Mouse (Mus musculus): ENCODE data around the gene Rph3a. TPM values are rescaled to one million over a fixed set of nuclear protein-coding genes. Genes with fewer than 3 reads are reported as not detected.

Gene Rph3a
- polyA plus RNA-seq (2012; ENCODE audit: insufficient read depth, insufficient read length, low replicate concordance, missing spikeins): not detected in 2 replicates

DNA sequence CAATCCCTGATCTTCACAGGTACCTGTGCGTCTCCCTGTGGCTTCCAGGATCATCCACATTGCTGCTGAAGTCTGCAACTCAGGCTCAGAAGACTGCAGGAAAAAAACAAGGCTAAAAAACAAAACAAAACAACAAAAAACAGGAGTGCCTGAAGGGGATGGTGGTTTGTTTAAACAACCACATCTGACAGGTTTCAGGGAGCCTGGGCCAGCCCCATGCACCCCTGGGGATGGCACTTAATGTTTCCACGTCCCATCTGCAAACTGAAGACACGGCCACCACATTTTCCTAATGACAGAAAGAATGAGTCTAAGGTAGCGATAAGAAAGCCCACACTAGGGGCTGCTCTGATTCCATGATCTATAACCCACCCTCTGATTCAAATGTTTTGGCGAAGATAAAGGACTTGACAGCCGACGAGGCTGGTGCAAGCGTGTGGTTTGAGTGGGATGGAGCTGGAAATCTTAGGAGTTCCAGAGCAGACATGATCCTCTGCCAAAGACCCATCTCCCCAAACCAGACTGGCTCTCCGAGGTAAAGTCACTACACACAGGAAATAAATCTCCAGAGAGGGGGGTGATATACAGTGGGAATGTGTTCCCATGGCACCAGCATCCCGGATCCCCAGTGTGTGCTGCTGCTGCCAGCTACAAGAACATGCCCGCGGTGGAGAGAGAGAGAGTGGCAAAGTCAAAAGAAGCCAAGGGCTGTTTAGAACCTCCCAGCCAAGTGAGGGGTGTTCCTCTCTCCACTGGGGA is at the start of gene Rph3a:
Gene Rph3a, minus strand, starts transcription at position 282 of the 759 bp plus-strand sequence.
- 48% methylated on average over 12 of the region's 12 CpGs for WGBS
- TF ChIP-seq POLR2A (IDR thresholded peaks at IDR 0.05; ENCODE audit: insufficient read depth, low read depth, low read length) (no peak), CTCF (IDR thresholded peaks at IDR 0.05; ENCODE audit: insufficient read depth, low read depth, low read length) (no peak)
- H3K4me3 ChIP-seq (ENCODE audit: insufficient read depth, low read depth, low read length): peak within 1 kb of the TSS; percentile 28
- peaks cover 31% of the 10 kb centered on the region for H3K4me1 ChIP-seq (ENCODE audit: control insufficient read depth, insufficient read depth, low read length)
- no peak within 1 kb of the TSS for H3K27ac ChIP-seq (ENCODE audit: insufficient read depth, low read depth, low read length)

DNA sequence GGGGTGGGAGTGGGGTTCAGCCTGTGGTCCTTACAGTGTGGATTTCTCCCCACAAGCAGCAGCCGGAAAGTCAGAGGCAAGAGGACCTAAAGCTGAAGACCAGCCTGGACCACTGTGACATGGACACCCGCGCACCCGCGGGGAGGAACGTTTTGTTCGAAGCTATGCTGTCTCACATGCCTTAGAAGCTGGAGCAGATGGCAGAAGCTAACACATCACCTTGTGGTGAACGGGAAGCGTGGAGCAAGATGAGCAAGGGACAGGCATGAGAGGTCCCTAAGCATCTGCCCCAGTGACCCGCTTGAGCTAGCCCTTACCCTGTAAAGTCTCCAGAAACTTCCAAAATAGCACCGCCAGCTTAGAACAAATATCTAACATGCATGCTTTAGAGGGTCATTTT is 48.4 kb upstream of the Rph3a start:
- Histone ChIP-seq H3K4me3 (ENCODE audit: insufficient read depth, low read depth, low read length) (no peak overlapping the region), H3K4me1 (ENCODE audit: control insufficient read depth, insufficient read depth, low read length) (peaks cover 7% of the 10 kb centered on the region; the same call in 1 of the 2 replicates), H3K27ac (ENCODE audit: insufficient read depth, low read depth, low read length) (no peak overlapping the region)
- no peak for TF ChIP-seq POLR2A (IDR thresholded peaks at IDR 0.05; ENCODE audit: insufficient read depth, low read depth, low read length)
- TF ChIP-seq CTCF (IDR thresholded peaks at IDR 0.05; ENCODE audit: insufficient read depth, low read depth, low read length): no peak
- 81% methylated on average over 11 of the region's 11 CpGs for WGBS

GRCm38 (mm10) chr5:121053886-121054285 is 44.0 kb upstream of the Rph3a start:
- TF ChIP-seq POLR2A (IDR thresholded peaks at IDR 0.05; ENCODE audit: insufficient read depth, low read depth, low read length) (no peak), CTCF (IDR thresholded peaks at IDR 0.05; ENCODE audit: insufficient read depth, low read depth, low read length) (no peak)
- no peak overlapping the region for H3K4me3 ChIP-seq (ENCODE audit: insufficient read depth, low read depth, low read length)
- H3K4me1 ChIP-seq (ENCODE audit: control insufficient read depth, insufficient read depth, low read length): peaks cover 5% of the 10 kb centered on the region; the same call in 1 of the 2 replicates
- H3K27ac ChIP-seq (ENCODE audit: insufficient read depth, low read depth, low read length): no peak overlapping the region
- 69% methylated on average over 9 of the region's 9 CpGs for WGBS

- H3K27ac ChIP-seq (ENCODE audit: insufficient read depth, low read depth, low read length): no peak overlapping the region
- no peak overlapping the region for H3K4me3 ChIP-seq (ENCODE audit: insufficient read depth, low read depth, low read length)
- TF ChIP-seq POLR2A (IDR thresholded peaks at IDR 0.05; ENCODE audit: insufficient read depth, low read depth, low read length) (no peak), CTCF (IDR thresholded peaks at IDR 0.05; ENCODE audit: insufficient read depth, low read depth, low read length) (no peak)
- H3K4me1 ChIP-seq (ENCODE audit: control insufficient read depth, insufficient read depth, low read length): peaks cover 3% of the 10 kb centered on the region; the same call in 1 of the 2 replicates
- WGBS: 72% methylated on average over 9 of the region's 9 CpGs
Measured at GRCm38 (mm10) chr5:121041791-121042190, 31.9 kb upstream of the Rph3a start.

DNA sequence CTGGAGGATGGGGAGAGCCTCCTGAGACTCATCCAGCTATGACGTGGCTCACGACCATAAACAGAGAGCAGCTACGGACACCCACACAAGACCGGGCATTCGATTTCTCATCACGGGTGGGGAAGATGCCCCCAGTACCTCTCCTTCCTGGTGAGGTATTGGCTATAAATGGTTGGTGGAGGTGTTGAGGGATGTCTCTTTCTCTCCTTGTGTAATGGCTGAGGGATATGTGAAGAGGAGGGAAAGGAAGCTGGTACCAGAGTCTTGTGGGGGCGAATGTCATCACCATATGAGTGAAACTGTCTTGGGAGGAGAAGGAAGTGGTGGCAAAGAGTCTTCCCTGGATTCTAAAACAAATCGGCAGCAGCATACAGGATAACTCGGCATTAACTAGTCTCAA is 29.6 kb upstream of the Rph3a start:
- H3K27ac ChIP-seq (ENCODE audit: insufficient read depth, low read depth, low read length): no peak overlapping the region
- H3K4me1 ChIP-seq (ENCODE audit: control insufficient read depth, insufficient read depth, low read length): peaks cover under 1% of the 10 kb centered on the region; the same call in 1 of the 2 replicates
- TF ChIP-seq CTCF (IDR thresholded peaks at IDR 0.05; ENCODE audit: insufficient read depth, low read depth, low read length) (no peak), POLR2A (IDR thresholded peaks at IDR 0.05; ENCODE audit: insufficient read depth, low read depth, low read length) (no peak)
- no peak overlapping the region for H3K4me3 ChIP-seq (ENCODE audit: insufficient read depth, low read depth, low read length)
- WGBS: 82% methylated on average over 9 of the region's 9 CpGs

DNA sequence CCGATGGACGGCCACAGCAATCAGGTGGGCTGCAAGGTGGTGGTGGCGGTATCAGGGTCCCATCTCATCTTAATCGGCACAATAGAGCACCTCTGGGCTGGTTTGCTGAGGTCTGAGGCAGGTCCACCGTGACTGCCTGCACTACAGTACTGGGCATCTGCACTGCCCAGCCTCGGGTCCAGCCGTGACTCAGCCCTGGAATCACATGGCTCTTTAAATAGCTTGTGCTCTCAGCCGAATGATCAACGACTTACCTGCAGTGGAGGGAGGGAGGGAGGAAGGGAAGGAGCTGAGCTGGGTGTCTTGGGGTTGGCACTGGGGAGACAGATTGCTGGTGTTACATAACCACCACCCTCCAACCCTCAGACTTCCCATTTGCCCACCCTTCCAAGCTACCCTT is 20.3 kb upstream of the Rph3a start:
- WGBS: 76% methylated on average over 9 of the region's 9 CpGs
- H3K4me1 ChIP-seq (ENCODE audit: control insufficient read depth, insufficient read depth, low read length): peaks cover 7% of the 10 kb centered on the region; the same call in 1 of the 2 replicates

DNA sequence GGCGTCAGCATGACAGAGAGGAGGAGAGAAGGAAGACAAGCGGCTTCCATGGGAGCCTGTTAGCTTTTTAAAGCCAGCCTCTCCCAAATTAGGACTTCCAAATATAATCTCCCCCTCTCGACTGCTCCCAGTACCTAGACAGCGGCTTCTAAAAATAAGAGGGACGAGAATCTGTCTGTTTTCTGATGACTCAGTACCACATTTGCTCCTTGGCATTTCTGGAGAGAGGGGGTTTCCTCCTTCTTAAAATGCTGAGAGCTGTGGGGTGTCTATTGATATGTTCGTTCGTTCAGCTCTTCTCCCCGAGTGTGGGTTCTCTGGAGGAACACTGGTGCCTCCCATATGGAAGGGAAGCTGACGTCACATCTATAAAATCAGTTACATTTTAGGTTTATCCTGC is 9.6 kb upstream of the Rph3a start:
- 24% methylated on average over 9 of the region's 9 CpGs for WGBS
- TF ChIP-seq CTCF (IDR thresholded peaks at IDR 0.05; ENCODE audit: insufficient read depth, low read depth, low read length) (no peak), POLR2A (IDR thresholded peaks at IDR 0.05; ENCODE audit: insufficient read depth, low read depth, low read length) (no peak)
- Histone ChIP-seq H3K27ac (ENCODE audit: insufficient read depth, low read depth, low read length) (no peak overlapping the region), H3K4me1 (ENCODE audit: control insufficient read depth, insufficient read depth, low read length) (peaks cover 11% of the 10 kb centered on the region), H3K4me3 (ENCODE audit: insufficient read depth, low read depth, low read length) (no peak overlapping the region)

More for the DNA sequence above, 20.3 kb upstream of the Rph3a start:
- no peak for TF ChIP-seq POLR2A (IDR thresholded peaks at IDR 0.05; ENCODE audit: insufficient read depth, low read depth, low read length)
- no peak for TF ChIP-seq CTCF (IDR thresholded peaks at IDR 0.05; ENCODE audit: insufficient read depth, low read depth, low read length)
- Histone ChIP-seq H3K4me3 (ENCODE audit: insufficient read depth, low read depth, low read length) (no peak overlapping the region), H3K27ac (ENCODE audit: insufficient read depth, low read depth, low read length) (no peak overlapping the region)

GRCm38 (mm10) chr5:121017699-121018098 is 7.8 kb upstream of the Rph3a start:
- WGBS: 83% methylated on average over 5 of the region's 5 CpGs
- TF ChIP-seq POLR2A (IDR thresholded peaks at IDR 0.05; ENCODE audit: insufficient read depth, low read depth, low read length) (no peak), CTCF (IDR thresholded peaks at IDR 0.05; ENCODE audit: insufficient read depth, low read depth, low read length) (no peak)
- peaks cover 11% of the 10 kb centered on the region for H3K4me1 ChIP-seq (ENCODE audit: control insufficient read depth, insufficient read depth, low read length)
- no peak overlapping the region for H3K4me3 ChIP-seq (ENCODE audit: insufficient read depth, low read depth, low read length)
- H3K27ac ChIP-seq (ENCODE audit: insufficient read depth, low read depth, low read length): no peak overlapping the region

GRCm38 (mm10) chr5:121016405-121016804 is 6.5 kb upstream of the Rph3a start:
- WGBS: 31% methylated on average over 12 of the region's 12 CpGs
- no peak overlapping the region for H3K27ac ChIP-seq (ENCODE audit: insufficient read depth, low read depth, low read length)
- H3K4me3 ChIP-seq (ENCODE audit: insufficient read depth, low read depth, low read length): no peak overlapping the region
- H3K4me1 ChIP-seq (ENCODE audit: control insufficient read depth, insufficient read depth, low read length): peaks cover 11% of the 10 kb centered on the region
- TF ChIP-seq CTCF (IDR thresholded peaks at IDR 0.05; ENCODE audit: insufficient read depth, low read depth, low read length): no peak
